Mouse (Mus musculus): ENCODE data around the gene Tom1l2.

- TF ChIP-seq POLR2A (IDR thresholded peaks at IDR 0.05; ENCODE audit: borderline replicate concordance, insufficient read depth, low read length): no peak
- no peak for TF ChIP-seq CTCF (IDR thresholded peaks at IDR 0.05; ENCODE audit: borderline replicate concordance, insufficient read depth, low read depth, low read length)
These were observed 164.3 kb downstream of the Tom1l2 start for GRCm38 (mm10) chr11:60188275-60188853.
